Mouse (Mus musculus): Measurements from ENCODE around the gene 0610010K14Rik. TPM values are rescaled to one million over a fixed set of nuclear protein-coding genes. Genes with fewer than 3 reads are reported as not detected.
A peak's percentile ranks its signal among the peaks of the same experiment; 100 is the strongest.

0610010K14Rik gene
- total and polyA plus RNA-seq, 2 experiments from 2014 or later, result 47.7 to 102 TPM

- DNase-seq (ENCODE audit: low spot score) (no peak), ATAC-seq (ENCODE audit: insufficient read depth, low read depth) (no peak)
- no peak overlapping the region for H3K4me2 ChIP-seq (ENCODE audit: low read depth, low read length)
- no peak overlapping the region for H3K4me3 ChIP-seq (ENCODE audit: low read depth, low read length)
- no peaks in the 10 kb centered on the region for H3K9me3 ChIP-seq (replicated peaks; ENCODE audit: control insufficient read depth, low read length)
- H3K36me3 ChIP-seq (replicated peaks; ENCODE audit: control insufficient read depth, insufficient read depth, low read length), result peaks cover 7% of the 10 kb centered on the region; the same call in 1 of the 2 replicates
- WGBS, result 79% methylated on average over 8 of the region's 8 CpGs
- peak overlapping the region; percentile 27 for H3K27ac ChIP-seq (ENCODE audit: low read depth)
- H3K27me3 ChIP-seq (ENCODE audit: control insufficient read depth, insufficient read depth, low read length), result peaks cover 8% of the 10 kb centered on the region
- TF ChIP-seq EP300 (IDR thresholded peaks at IDR 0.05; ENCODE audit: low read depth), result no peak
- TF ChIP-seq CTCF (IDR thresholded peaks at IDR 0.05; ENCODE audit: low read depth), result no peak
- peaks cover 28% of the 10 kb centered on the region for H3K4me1 ChIP-seq (ENCODE audit: control insufficient read depth, insufficient read depth)
- H3K9ac ChIP-seq (replicated peaks; ENCODE audit: low read depth, low read length), result no peak overlapping the region
Measured at GRCm38 (mm10) chr11:70234497-70234896, 3.2 kb downstream of the 0610010K14Rik start.

GRCm38 (mm10) chr11:70234037-70234436 lies 3.7 kb downstream of the 0610010K14Rik start:
- DNase-seq (ENCODE audit: low spot score) (no peak), ATAC-seq (ENCODE audit: insufficient read depth, low read depth) (no peak)
- Histone ChIP-seq H3K4me3 (ENCODE audit: low read depth, low read length) (no peak overlapping the region), H3K36me3 (replicated peaks; ENCODE audit: control insufficient read depth, insufficient read depth, low read length) (peaks cover 7% of the 10 kb centered on the region; the same call in 1 of the 2 replicates), H3K27ac (ENCODE audit: low read depth) (peak overlapping the region; percentile 27; the same call in 1 of the 2 replicates), H3K4me2 (ENCODE audit: low read depth, low read length) (no peak overlapping the region), H3K4me1 (ENCODE audit: control insufficient read depth, insufficient read depth) (peaks cover 27% of the 10 kb centered on the region), H3K9me3 (replicated peaks; ENCODE audit: control insufficient read depth, low read length) (no peaks in the 10 kb centered on the region), H3K27me3 (ENCODE audit: control insufficient read depth, insufficient read depth, low read length) (peaks cover 12% of the 10 kb centered on the region), H3K9ac (replicated peaks; ENCODE audit: low read depth, low read length) (no peak overlapping the region)
- no peak for TF ChIP-seq EP300 (IDR thresholded peaks at IDR 0.05; ENCODE audit: low read depth)
- WGBS, result 53% methylated on average over 5 of the region's 5 CpGs

GRCm38 (mm10) chr11:70233016-70233415 lies 4.7 kb downstream of the 0610010K14Rik start:
- WGBS, result 39% methylated on average over 8 of the region's 8 CpGs
- Histone ChIP-seq H3K27me3 (ENCODE audit: control insufficient read depth, insufficient read depth, low read length) (peaks cover 21% of the 10 kb centered on the region), H3K36me3 (replicated peaks; ENCODE audit: control insufficient read depth, insufficient read depth, low read length) (peaks cover 7% of the 10 kb centered on the region; the same call in 1 of the 2 replicates), H3K9me3 (replicated peaks; ENCODE audit: control insufficient read depth, low read length) (no peaks in the 10 kb centered on the region), H3K4me2 (ENCODE audit: low read depth, low read length) (peak overlapping the region; percentile 80), H3K9ac (replicated peaks; ENCODE audit: low read depth, low read length) (peak overlapping the region; percentile 62), H3K27ac (ENCODE audit: low read depth) (no peak overlapping the region), H3K4me1 (ENCODE audit: control insufficient read depth, insufficient read depth) (peaks cover 18% of the 10 kb centered on the region), H3K4me3 (ENCODE audit: low read depth, low read length) (peak overlapping the region; percentile 54)
- ATAC-seq (ENCODE audit: insufficient read depth, low read depth) (no peak), DNase-seq (ENCODE audit: low spot score) (no peak)
- TF ChIP-seq EP300 (IDR thresholded peaks at IDR 0.05; ENCODE audit: low read depth) (no peak), CTCF (IDR thresholded peaks at IDR 0.05; ENCODE audit: low read depth) (no peak)

- H3K4me2 ChIP-seq (ENCODE audit: low read depth, low read length), result peak overlapping the region; percentile 80
- 2% methylated on average over 7 of the region's 10 CpGs for WGBS
- H3K27me3 ChIP-seq (ENCODE audit: control insufficient read depth, insufficient read depth, low read length), result peaks cover 25% of the 10 kb centered on the region
- peak overlapping the region; percentile 54 for H3K4me3 ChIP-seq (ENCODE audit: low read depth, low read length)
- no peaks in the 10 kb centered on the region for H3K9me3 ChIP-seq (replicated peaks; ENCODE audit: control insufficient read depth, low read length)
- ATAC-seq (ENCODE audit: insufficient read depth, low read depth) (no peak), DNase-seq (ENCODE audit: low spot score) (peak; percentile 46)
- H3K36me3 ChIP-seq (replicated peaks; ENCODE audit: control insufficient read depth, insufficient read depth, low read length), result peaks cover 7% of the 10 kb centered on the region; the same call in 1 of the 2 replicates
- H3K4me1 ChIP-seq (ENCODE audit: control insufficient read depth, insufficient read depth), result peaks cover 18% of the 10 kb centered on the region
- peak overlapping the region; percentile 54 for H3K27ac ChIP-seq (ENCODE audit: low read depth)
- peak overlapping the region; percentile 62 for H3K9ac ChIP-seq (replicated peaks; ENCODE audit: low read depth, low read length)
- TF ChIP-seq CTCF (IDR thresholded peaks at IDR 0.05; ENCODE audit: low read depth) (no peak), EP300 (IDR thresholded peaks at IDR 0.05; ENCODE audit: low read depth) (peak; percentile 25; the same call in 1 of the 2 replicates)
Measured at GRCm38 (mm10) chr11:70232546-70232945, 5.2 kb downstream of the 0610010K14Rik start.

GRCm38 (mm10) chr11:70230239-70230727 lies 7.4 kb downstream of the 0610010K14Rik start:
- no peak overlapping the region for H3K9ac ChIP-seq (replicated peaks; ENCODE audit: low read depth, low read length)
- H3K4me3 ChIP-seq (ENCODE audit: low read depth, low read length), result peak overlapping the region; percentile 51
- ATAC-seq (ENCODE audit: insufficient read depth, low read depth) (peak; percentile 72), DNase-seq (ENCODE audit: low spot score) (peak; percentile 81)
- H3K27me3 ChIP-seq (ENCODE audit: control insufficient read depth, insufficient read depth, low read length), result peaks cover 44% of the 10 kb centered on the region
- H3K4me1 ChIP-seq (ENCODE audit: control insufficient read depth, insufficient read depth), result peaks cover 12% of the 10 kb centered on the region; the same call in 1 of the 2 replicates
- peak overlapping the region; percentile 90 for H3K27ac ChIP-seq (ENCODE audit: low read depth)
- under 1% methylated on average over 32 of the region's 32 CpGs for whole genome bisulfite sequencing
- H3K36me3 ChIP-seq (replicated peaks; ENCODE audit: control insufficient read depth, insufficient read depth, low read length), result peaks cover 10% of the 10 kb centered on the region; the same call in 1 of the 2 replicates
- H3K4me2 ChIP-seq (ENCODE audit: low read depth, low read length), result peak overlapping the region; percentile 60
- TF ChIP-seq CTCF (IDR thresholded peaks at IDR 0.05; ENCODE audit: low read depth) (peak; percentile 97), EP300 (IDR thresholded peaks at IDR 0.05; ENCODE audit: low read depth) (peak; percentile 94)
- no peaks in the 10 kb centered on the region for H3K9me3 ChIP-seq (replicated peaks; ENCODE audit: control insufficient read depth, low read length)
